Mouse (Mus musculus) retina, postnatal 1 day (tissue): ENCODE results near the gene Akna.
A peak's percentile ranks its signal among the peaks of the same experiment; 100 is the strongest.

Experiments used
- DNase-seq: peaks from one replicate; pipeline ENCODE4 v3.0.0-alpha.2; 2012

Akna gene

DNA sequence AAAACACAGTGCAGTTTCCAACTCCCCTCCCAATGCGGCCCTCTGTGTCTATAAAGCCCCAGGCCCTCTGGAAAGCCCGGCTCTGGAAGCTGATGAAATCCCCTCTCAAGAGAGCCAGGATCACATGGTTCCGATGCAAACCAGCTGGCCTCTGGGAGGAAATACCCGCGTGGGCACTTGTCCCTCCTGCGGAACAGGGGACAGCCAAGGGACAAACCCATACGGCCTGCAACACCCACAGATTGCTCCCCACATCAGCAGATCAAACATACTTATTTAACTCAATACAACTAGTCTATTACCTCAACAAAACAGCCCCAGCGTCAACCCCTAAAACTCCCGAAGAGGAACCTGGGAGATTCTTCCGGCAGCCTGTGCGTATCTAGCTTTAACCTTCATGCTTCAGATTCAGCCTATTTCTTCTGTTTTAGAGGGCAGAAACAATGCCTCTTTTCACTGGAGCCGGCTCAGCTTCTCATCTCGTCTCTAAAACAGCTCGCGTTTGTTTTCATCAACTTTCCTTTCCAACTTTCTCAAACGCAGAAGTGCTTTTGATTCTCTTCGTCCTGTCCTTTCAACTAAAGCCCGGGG is 6.3 kb upstream of the Akna start:
- peak; percentile 59 for DNase-seq

DNA sequence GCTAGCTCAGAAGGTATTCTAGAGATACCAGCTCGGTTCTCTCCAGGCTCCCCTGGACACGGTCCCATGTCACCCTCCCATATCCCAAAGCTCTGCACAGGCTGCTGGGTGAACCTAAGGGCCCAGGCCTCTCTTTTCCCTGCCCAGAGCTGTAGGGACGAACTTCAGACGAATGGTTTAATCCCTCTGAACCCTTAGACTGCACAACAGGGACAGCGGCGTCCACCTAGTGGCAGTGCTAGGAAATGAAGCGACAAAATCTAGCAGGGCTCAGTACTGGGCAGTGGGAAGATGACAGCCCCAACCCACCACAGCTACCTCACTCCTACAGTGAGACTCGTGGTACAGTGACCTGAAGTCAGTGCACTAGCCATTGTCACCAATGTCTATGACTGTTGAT is 5.5 kb upstream of the Akna start:
- DNase-seq = peak; percentile 83

DNA sequence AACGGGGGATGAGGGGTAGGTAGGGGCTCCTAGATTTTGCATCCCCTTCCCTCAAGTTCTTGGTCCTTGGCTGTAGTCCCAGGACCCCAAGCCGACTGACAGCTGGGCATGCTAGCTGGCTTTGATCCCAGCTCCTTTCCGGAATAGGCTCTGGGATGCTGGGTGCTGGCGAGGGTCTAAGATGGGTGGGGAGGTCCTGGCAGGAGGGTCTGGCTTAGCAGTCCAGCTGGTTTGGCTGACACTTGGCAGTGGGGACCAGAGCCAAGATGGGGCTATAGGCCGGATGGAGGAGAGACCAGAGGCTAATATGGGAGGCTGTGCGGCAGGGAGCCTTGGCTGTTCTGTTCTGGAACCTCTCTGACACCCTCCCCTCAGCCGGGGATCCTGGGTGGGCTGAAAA is 5.1 kb upstream of the Akna start:
- DNase-seq = no peak

DNA sequence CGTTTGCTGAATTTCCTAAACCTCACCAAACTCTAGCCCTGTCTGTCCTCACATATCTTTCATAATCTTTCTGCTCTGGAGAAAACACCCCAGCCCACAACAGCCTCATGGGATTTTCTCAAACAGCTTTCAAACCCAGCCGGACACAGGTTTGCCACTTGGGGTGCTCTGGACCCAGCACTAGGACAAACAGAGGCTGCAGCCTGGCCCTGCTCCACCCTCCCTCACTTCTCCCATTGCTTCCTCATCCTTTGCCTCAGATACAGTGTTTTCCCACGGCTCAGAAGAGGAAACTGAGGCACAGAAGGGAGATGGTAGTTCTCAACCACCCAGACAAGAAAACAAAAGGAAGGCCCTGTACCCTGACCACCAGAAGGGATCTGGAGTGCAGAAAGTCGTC is 2.5 kb upstream of the Akna start:
- DNase-seq = no peak

DNA sequence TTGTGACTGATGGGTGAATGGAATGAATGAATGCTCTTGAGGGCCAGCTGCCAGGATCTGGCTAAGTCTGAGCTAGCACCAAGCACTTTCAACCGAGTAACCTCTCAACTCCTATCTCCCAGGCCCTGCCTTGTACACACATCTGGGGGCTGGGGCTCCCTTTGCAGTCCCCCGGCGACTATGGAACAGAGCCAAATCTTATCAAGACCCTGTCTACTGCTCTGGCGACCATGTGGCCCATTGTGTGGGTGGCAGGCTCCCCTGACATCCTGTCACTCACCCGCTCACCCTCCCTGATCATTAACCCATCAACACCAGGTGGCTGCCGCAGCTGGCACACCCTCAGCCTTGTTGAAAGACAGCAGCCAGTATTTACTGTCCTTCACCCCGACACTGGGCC is 1.9 kb upstream of the Akna start:
- DNase-seq = peak; percentile 69

DNA sequence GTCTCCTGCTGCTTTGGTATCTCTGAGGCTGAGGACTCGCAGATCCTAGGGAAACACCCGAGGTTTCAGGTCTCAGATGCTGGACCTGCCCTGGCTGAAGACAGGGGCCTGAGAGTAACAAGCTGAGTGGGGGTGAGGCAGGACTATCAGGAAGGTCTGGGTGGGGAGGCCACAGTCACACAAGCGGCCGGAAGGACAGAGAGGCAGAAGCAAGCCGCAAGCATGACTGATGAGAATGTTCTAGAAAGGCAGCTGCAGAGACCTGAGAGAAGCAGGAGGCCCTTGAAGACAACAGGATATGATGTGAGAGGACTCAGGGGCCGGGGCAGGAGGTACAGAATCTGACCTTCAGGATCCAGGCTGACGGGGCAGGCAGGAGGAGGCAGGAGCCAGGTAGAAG is 1.1 kb upstream of the Akna start:
- DNase-seq = no peak

DNA sequence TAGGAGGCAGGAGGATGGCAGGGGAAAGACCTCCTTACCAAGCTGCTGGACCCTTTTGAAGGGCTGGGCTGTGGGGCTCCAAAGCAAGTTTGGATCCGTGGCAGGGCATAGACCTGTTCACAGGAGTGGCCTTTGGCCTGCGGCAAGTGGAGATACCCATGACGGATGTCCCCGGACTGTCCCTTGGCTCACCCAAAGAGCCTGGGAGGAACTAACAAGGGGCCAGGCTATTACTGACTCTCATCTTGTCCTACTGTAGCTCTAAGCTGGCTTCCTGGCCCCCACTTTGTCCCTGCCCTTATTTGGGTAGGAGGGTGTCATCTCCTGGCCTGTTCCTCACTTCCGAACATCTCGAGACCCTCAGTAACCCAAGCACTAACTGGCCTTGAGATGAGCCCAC is 596 bp downstream of the Akna start:
- no peak for DNase-seq

DNA sequence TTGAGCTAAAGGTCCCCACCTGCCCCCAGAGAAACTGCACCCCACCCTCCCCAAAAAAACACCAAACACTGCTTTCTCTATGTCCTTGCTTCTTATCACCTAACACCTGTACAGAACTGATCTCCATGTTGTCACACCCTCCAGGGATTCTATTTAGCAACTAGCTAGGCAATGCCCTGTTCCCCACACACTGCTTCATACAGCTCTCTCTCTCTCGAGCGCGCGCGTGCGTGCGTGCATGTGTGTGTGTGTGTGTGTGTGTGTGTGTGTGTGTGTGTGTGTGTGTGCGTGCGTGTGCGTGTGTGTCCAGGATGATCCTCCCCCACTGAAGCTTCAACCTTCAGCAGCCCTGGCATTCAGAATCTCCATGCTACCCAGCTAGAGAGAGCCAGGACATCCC is 1.1 kb downstream of the Akna start:
- DNase-seq = no peak

DNA sequence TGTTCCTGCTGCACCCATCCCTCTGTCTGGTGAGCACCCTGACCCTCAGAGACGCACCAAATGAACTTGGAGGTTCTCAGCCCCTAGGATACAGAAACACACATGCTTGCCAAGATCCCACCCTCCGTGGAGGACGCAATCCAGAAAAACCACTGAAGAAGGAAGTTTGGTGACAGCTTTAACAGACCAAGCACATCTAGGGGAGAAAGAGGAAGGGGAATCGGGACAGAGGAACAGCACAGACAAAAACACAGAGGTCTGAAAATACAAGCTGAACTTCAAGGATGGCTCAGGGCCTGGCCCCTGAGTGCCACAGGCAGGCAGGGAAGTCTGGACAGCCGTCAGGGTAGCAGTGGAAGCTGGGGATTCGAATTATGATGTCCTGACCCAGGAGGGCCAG is 1.5 kb downstream of the Akna start:
- no peak for DNase-seq

DNA sequence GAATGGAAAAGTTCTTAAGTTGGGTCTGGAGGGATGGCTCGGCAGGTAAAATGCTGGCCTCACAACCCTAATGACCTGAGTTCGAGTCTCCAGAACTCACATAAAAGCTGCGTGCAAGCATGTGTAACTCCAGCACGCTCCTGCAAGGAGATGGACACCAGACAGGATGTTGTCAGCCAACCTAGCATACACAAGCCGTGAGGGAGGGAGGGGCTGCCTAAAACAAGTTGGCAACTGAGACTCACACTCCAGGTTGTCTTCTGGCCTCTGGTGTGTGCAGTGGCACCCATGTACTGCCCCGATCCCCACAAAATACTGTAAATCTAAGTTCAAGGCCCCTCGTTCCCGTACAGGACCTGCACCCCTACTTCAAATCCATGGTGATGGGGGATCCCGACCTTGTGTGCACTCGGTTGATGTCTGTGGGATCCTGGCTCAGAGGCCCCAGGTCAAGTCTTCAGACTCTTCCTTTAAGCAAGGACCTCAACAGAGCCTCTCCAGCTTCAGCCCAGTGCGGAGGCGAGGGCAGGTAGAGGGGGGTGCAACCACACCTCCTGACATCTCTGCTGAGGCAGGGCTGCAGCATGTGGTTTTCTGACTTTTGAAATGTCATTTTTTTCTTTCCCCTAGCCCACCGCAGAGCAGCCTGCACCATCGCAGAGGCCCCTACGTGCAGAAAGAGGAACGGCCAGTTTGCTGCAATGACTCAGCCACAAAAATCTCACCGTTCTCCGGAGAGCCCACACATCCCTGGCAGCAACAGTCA is 2.4 kb downstream of the Akna start:
- DNase-seq = no peak

DNA sequence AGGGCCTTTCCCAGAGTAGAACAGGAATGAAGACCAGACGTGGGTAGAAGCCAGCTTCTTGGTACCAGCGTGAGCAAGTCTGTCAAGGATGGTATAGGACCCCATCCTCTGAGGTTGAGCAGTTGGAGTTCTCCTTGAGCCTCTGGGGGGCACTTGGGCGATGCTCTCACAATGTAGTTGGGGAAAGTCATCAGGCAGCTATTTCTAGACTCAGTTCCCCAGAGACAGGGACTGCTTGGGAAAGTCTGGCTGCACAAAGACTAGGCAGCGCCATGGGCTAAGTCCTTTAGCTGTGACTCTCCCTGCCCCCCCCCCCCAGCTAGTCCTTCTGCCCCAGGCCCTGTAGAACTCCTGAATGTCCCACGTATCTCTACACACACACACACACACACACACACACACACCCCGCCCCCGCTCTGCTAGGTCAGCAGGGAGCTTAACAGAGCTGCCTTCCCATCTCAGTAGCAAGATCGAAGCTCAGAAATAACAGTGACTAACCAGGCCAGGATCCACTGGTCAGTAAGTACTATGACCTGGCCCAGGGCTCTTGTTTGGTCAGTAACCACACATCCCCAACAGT is 3.4 kb downstream of the Akna start:
- no peak for DNase-seq

DNA sequence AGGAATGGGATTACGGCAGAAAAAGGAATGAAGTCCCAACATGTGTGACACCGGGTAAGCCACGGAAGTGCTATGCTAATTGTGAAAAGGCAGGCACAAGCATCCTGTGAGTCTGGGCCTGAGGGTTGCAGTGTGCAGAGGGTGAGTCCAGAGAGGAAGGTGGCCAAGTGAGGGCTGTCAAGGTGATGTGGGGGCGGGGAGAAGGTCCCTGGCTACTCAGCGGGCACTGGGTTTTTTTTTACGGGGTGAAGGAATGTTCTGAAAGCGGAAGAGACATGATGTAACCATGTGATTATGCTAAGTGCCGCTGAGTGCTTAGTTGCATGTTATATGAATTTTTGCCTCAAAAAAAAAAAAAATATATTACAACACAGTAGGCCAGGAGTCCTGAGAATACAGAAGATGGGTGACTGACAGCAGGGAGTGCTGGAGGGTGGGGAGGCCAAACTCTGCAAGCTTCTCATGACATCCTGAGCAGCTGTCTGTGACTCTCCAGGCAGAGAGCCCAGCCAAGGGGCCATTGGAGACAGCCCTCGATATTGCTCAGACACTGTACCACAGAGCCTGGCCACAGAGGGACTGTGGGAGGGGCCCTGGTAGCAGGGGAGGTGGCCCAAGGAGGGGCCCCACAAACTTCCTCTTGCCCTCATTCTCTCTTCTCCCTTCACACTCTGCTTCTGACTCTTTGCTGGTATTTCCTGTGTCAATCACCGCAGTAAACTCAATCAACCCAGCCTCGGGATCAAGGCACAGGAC is 4.1 kb downstream of the Akna start:
- no peak for DNase-seq

DNA sequence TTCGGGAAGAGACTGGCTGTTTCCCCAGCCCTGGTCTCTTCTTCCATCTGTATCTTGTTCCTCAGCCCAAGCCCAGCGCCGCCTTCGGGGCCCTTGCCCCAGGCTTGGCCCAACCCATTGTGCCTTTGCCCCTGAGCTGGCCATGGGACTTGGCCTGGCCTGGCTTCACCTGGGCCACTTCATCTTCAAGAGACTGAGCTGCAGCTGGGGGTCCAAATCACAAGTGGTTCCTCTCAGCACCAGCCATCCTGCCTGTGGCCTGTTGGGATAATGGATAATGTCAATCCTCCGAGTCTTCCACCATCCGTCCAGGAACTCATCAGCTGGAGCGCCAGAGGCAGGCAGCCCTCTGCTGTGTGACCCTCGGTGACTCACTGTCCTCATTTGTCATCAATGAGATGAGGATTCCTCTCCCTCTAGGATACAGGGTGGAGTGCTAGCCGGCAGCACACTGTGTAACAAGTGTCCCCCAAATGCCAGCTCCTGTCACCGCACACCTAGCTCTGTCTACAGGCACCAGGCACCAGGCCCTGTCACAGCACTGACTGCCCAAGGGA is 5.1 kb downstream of the Akna start:
- DNase-seq = no peak

DNA sequence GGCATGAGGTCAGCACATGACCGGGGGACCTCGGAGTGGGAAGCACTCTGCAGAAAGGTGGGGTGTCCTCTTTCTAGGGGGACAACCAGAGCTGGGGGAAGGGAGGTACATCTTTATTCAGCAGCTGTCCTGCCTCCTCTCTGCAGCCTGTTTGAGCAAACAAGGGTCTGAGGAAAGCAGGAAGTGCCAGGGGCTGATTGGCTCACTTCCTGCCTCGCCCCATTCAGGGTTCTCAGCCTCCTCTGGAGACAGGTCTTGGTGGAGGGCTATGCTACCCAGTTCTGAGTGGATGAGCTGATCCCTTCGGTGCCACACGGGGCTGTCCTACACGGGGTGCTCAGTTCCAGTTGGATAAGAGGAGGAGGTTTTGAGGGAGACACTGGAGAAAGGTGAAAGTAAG is 11.8 kb downstream of the Akna start:
- no peak for DNase-seq

DNA sequence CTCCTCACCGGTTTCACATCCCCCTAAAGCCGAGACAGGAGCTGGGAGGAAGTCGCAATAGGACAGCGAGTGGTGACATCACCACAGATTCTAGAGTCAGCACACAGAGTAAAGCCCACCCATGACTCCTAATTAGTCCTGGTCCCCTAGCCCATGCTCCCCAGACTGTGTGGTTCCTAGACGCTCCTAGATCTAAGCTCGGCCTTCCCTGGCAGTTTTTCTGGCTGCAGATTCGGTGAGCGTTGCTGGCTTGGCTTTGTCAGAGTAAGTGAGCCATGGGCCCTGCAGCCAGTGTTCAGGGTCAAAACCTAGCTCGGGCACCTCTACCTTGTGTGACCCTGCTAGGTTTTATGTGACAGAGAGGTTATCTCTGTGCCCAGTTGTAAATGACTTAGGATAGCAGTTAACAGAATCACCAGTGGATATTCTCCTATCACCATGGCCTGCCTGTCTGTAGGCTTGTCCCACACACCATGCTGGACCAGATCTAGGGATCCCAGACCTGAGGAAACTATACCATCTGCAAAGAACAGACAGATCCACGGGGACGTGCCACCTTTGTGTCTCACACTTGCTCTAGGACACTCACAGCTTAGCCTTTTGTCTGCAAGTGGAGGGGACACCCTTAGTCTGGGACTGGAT is 13.1 kb downstream of the Akna start:
- peak; percentile 39 for DNase-seq

DNA sequence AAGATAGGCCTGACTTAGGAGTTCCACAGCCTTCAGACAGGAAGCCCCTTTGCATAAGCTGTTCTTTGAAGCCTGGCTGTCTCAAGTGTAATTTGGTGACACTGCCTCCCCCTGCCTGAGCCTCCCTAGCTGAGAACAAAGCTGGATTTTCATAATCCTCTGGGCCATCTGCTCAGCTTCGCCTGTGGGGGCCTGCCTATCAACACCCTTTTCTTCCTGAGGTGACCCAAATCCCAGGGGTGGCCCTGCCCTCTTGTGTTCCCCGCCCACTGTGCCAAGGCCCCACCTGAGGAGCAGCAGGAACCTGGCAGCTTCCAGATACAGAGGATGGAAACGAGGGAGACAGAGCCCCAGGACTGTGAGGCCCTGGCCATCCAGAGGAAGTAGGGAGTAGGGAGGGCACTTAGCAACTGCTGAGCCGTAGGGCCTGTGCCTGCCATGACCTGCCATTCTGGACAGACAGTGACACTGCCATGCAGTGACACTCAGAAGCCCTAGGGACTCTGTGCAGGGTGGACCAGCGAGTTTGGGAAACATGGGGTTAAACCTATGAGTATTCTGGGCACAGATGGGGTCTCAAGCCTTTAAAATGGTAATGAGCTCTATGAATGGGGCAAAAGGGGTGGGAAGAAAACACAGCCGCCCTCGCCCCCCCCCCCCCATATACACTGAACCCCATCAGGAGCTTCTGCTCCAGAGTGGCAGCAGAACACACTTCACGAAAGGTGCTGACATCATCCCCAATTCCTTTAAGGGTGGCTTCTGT is 13.8 kb downstream of the Akna start:
- DNase-seq = peak; percentile 94

DNA sequence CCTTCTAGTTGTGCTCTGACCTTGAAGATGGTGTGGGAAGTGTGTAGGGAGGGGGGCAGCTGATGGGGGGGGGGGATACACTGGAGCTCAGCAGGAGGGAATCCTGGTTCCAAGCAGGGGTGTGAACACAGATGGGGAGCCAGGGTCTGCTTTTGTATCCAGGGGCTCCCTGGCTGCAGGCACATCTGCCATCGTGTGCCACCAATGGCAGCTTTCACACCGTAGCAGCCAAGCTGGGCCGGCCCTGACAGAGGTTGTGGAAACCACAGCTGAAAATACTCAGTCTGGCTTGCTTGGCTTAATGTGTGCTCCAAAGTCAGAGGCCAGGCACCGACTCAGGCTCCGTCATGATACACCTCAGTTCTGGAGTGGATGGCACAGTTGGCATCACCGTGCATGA is 15.1 kb downstream of the Akna start:
- no peak for DNase-seq

DNA sequence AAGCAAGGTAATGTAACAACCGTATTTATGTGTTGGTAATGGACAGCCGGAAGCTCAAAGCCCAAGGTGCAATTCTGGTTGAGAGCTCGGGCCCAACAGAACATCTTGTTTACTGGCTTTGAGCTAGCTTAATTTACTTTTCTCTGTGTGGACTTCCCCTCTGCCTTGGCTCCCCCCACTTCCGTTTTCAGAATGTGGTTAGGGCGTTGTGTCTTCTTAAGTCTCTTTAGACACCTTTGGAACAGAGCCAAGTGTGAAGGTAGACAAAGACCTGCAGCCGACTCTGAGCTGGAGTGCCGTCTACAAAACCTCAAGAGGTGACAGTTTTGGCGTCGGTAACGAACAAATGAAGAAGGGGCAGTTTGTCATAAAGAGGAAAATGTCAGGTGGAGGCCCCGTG is 17.4 kb downstream of the Akna start:
- DNase-seq = no peak

DNA sequence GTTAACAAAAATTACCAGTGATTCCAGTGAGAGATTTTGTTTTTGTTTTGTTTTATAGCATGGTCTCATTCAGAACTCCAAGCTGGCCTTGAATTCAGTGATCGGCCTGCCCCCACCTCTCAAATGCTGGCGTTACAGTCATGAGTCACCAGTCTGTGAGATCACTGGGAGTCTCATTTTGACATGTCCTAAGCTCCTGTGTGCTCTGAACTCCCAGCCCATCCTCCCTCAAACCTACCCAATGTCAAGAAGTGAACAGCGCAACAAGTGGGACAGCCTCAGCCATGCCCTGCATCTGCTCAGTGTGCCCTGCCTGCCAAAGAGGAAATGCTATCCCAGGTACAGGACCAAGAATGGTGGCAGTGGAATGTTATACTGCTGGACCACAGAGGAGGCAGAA is 17.9 kb downstream of the Akna start:
- no peak for DNase-seq

DNA sequence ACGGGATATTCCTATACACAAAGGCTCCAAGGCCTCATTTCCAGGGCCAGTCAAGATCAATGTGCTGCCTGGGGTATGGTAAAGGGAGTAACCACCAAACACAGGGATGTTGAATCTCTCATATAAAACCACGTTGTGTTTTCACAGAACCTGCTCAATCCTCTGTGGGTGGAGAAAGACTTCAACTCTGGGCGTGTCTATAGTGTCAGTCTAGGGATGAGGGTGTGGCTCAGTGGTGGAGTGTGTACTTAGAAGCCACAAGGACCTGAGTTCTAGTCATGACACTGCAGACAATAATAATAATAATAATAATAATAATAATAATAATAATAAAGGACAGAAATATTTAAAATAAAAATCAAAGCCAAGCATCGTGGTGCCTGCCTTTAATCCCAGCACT is 18.9 kb downstream of the Akna start:
- no peak for DNase-seq

DNA sequence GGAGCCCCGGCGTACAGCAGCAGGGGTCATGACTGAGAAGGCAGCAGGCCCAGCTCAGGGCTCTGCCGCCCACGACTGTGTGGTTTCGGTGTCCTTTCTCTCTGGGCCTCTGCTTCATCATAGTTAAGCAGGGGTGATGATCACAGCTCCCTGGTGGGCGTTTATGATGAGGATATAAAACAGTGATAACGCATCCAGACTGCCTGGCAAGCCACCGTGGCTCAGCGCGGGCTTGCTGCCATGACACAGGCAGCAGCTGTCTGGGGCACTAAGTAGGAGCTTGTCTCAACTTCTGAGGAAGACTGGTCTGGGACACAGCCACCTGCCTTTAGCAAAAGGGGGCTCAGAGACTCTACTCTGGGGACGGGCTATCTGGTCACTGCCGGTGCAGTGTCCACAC is 19.7 kb downstream of the Akna start:
- no peak for DNase-seq

DNA sequence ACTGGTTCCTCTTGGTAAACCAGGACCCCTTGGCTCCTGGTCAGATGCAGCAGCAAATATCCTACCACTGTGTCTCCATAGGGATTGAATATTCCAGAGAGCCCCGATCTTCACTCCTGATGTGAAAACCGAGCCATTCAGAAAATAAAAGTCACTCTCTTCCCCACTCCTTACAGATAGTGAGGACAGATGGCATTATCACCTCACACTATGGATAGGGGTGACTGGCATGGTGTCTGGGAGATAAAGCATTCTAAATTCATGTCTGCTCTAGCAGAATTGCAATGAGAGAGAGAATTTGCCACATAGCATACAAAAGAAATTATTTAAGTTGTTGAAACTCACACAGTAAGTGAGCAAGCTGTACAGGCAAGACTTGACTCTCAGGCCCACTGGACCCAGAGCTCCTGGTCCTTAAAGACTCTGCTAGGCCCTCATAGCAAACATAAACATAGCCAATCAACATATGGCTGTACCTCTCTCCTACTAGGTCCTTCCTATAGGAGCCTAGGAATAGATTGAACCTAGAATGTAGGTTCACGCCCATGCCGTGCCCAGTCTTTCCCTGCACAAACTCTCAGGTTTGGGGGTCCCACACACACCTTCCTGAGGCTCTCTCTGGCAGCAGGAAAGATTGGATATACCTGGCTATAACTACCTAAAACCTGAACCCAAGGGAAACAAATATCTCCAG is 20.3 kb downstream of the Akna start:
- DNase-seq = no peak
